In genomic region chr7:49999321-49999720, GRCm38 (mm10) we compare ENCODE assay signal across 25 mouse cellular contexts. TPM values are rescaled to one million over a fixed set of nuclear protein-coding genes. Genes with fewer than 3 reads are reported as not detected.
DNase-seq lines count a peak whose midpoint lies in the region; ATAC-seq and TF ChIP-seq lines count a peak whose summit lies in the region.
"Had no signal": no experiment of that assay in that cellular context is flagged by ENCODE, and none has a peak within 500 bp of the region (broad histone marks: within the 10 kb centered on the region; RNA-seq: fewer than 3 reads in every experiment).

No protein-coding gene starts in this region.

- no peak for TF ChIP-seq CTCF in forebrain, postnatal 0 days (IDR thresholded peaks at IDR 0.05; ENCODE audit: low read depth)
- no peak for TF ChIP-seq CTCF in midbrain, postnatal 0 days (IDR thresholded peaks at IDR 0.05)

- H3K27ac ChIP-seq in forebrain, embryonic 14.5 days (ENCODE audit: low read depth, low read length), result no peak overlapping the region
- H3K27ac ChIP-seq in forebrain, embryonic 13.5 days, result no peak overlapping the region
- H3K27ac ChIP-seq in forebrain, postnatal 0 days (ENCODE audit: low read depth, low read length), result no peak overlapping the region
- H3K27ac ChIP-seq in forebrain, embryonic 10.5 days, result no peak overlapping the region
- no peak overlapping the region for H3K27ac ChIP-seq in midbrain, postnatal 0 days (ENCODE audit: low read depth, low read length)
- no peak overlapping the region for H3K27ac ChIP-seq in midbrain, embryonic 13.5 days
- H3K27ac ChIP-seq: embryonic facial prominence, embryonic 10.5 days; embryonic facial prominence, embryonic 13.5 days; gastrocnemius, adult 2 months; heart, embryonic 13.5 days; hindbrain, embryonic 15.5 days; intestine, embryonic 15.5 days had no signal

- DNase-seq in forebrain, embryonic 14.5 days (ENCODE audit: low spot score), result peak; percentile 70
- peak; percentile 50 for DNase-seq in forebrain, postnatal 0 days
- no peak for DNase-seq in forebrain, embryonic 10.5 days (ENCODE audit: extremely low spot score, low spot score)
- DNase-seq in midbrain, postnatal 0 days (ENCODE audit: low spot score), result peak; percentile 26
- DNase-seq: adrenal gland, postnatal 10 days; adrenal gland, postnatal 36 days; cerebellum, adult 11-12 months; cerebellum, adult 8-10 months; cerebellum, postnatal 36 days; embryo, embryonic 11 days; gastrocnemius, adult 2 months; gastrocnemius, postnatal 14 days; heart, adult 18-20 months; heart, postnatal 14 days; heart, postnatal 4 days; kidney, adult 11 months; kidney, adult 8-10 months had no signal

- ATAC-seq in forebrain, embryonic 14.5 days, result peak; percentile 2; the same call in 1 of the 2 replicates
- ATAC-seq in forebrain, embryonic 13.5 days, result no peak
- no peak for ATAC-seq in forebrain, postnatal 0 days
- no peak for ATAC-seq in midbrain, postnatal 0 days (ENCODE audit: low FRiP score)
- no peak for ATAC-seq in midbrain, embryonic 13.5 days
- ATAC-seq: intestine, embryonic 15.5 days had no signal

- no peaks in the 10 kb centered on the region for H3K36me3 ChIP-seq in forebrain, embryonic 14.5 days (ENCODE audit: control insufficient read depth, insufficient read depth, low read length)
- no peaks in the 10 kb centered on the region for H3K36me3 ChIP-seq in forebrain, embryonic 13.5 days (ENCODE audit: poor library complexity, severe bottlenecking)
- no peaks in the 10 kb centered on the region for H3K36me3 ChIP-seq in forebrain, postnatal 0 days (ENCODE audit: insufficient read depth)
- no peaks in the 10 kb centered on the region for H3K36me3 ChIP-seq in forebrain, embryonic 10.5 days (replicated peaks)
- H3K36me3 ChIP-seq in midbrain, postnatal 0 days (ENCODE audit: insufficient read depth, low read length), result no peaks in the 10 kb centered on the region
- no peaks in the 10 kb centered on the region for H3K36me3 ChIP-seq in midbrain, embryonic 13.5 days
- H3K36me3 ChIP-seq: embryonic facial prominence, embryonic 10.5 days; embryonic facial prominence, embryonic 13.5 days; heart, embryonic 13.5 days; hindbrain, embryonic 15.5 days; intestine, embryonic 15.5 days had no signal

- no peak overlapping the region for H3K9ac ChIP-seq in forebrain, embryonic 14.5 days (ENCODE audit: low read length)
- H3K9ac ChIP-seq in forebrain, embryonic 13.5 days, result no peak overlapping the region
- H3K9ac ChIP-seq in forebrain, postnatal 0 days, result no peak overlapping the region
- H3K9ac ChIP-seq in midbrain, postnatal 0 days (replicated peaks; ENCODE audit: low read length, poor library complexity, severe bottlenecking), result no peak overlapping the region
- H3K9ac ChIP-seq in midbrain, embryonic 13.5 days (replicated peaks), result no peak overlapping the region
- H3K9ac ChIP-seq: embryonic facial prominence, embryonic 13.5 days; heart, embryonic 13.5 days; hindbrain, embryonic 15.5 days; intestine, embryonic 15.5 days had no signal

- 68% methylated on average over 4 of the region's 4 CpGs for WGBS in forebrain, embryonic 14.5 days
- WGBS in forebrain, embryonic 13.5 days, result 78% methylated on average over 4 of the region's 4 CpGs
- 56% methylated on average over 4 of the region's 4 CpGs for WGBS in forebrain, postnatal 0 days
- WGBS in forebrain, embryonic 10.5 days, result 83% methylated on average over 4 of the region's 4 CpGs
- 77% methylated on average over 4 of the region's 4 CpGs for WGBS in midbrain, postnatal 0 days
- 88% methylated on average over 4 of the region's 4 CpGs for WGBS in midbrain, embryonic 13.5 days

- H3K27me3 ChIP-seq in forebrain, embryonic 14.5 days (replicated peaks; ENCODE audit: control insufficient read depth, insufficient read depth, low read length), result no peaks in the 10 kb centered on the region
- no peaks in the 10 kb centered on the region for H3K27me3 ChIP-seq in forebrain, embryonic 13.5 days
- H3K27me3 ChIP-seq in forebrain, postnatal 0 days (ENCODE audit: insufficient read depth, low read length), result no peaks in the 10 kb centered on the region
- no peaks in the 10 kb centered on the region for H3K27me3 ChIP-seq in forebrain, embryonic 10.5 days (ENCODE audit: poor library complexity, severe bottlenecking)
- H3K27me3 ChIP-seq in midbrain, postnatal 0 days (ENCODE audit: insufficient read depth, low read length), result no peaks in the 10 kb centered on the region
- no peaks in the 10 kb centered on the region for H3K27me3 ChIP-seq in midbrain, embryonic 13.5 days
- H3K27me3 ChIP-seq: embryonic facial prominence, embryonic 13.5 days; heart, embryonic 13.5 days; hindbrain, embryonic 15.5 days; intestine, embryonic 15.5 days had no signal

- no peak overlapping the region for H3K4me3 ChIP-seq in forebrain, embryonic 14.5 days (ENCODE audit: low read depth, low read length)
- no peak overlapping the region for H3K4me3 ChIP-seq in forebrain, embryonic 13.5 days
- H3K4me3 ChIP-seq in forebrain, postnatal 0 days (ENCODE audit: low read depth, low read length), result no peak overlapping the region
- no peak overlapping the region for H3K4me3 ChIP-seq in forebrain, embryonic 10.5 days
- no peak overlapping the region for H3K4me3 ChIP-seq in midbrain, postnatal 0 days (ENCODE audit: low read depth, low read length)
- H3K4me3 ChIP-seq in midbrain, embryonic 13.5 days (replicated peaks), result no peak overlapping the region
- H3K4me3 ChIP-seq: embryonic facial prominence, embryonic 10.5 days; embryonic facial prominence, embryonic 13.5 days; erythroblast, embryonic 14.5 days; gastrocnemius, adult 2 months; heart, embryonic 13.5 days; hindbrain, embryonic 15.5 days; intestine, embryonic 15.5 days had no signal

- no peaks in the 10 kb centered on the region for H3K9me3 ChIP-seq in forebrain, embryonic 14.5 days (replicated peaks; ENCODE audit: control insufficient read depth, low read length)
- H3K9me3 ChIP-seq in forebrain, embryonic 13.5 days (replicated peaks), result no peaks in the 10 kb centered on the region
- no peaks in the 10 kb centered on the region for H3K9me3 ChIP-seq in forebrain, postnatal 0 days (ENCODE audit: low read length)
- H3K9me3 ChIP-seq in forebrain, embryonic 10.5 days, result no peaks in the 10 kb centered on the region
- no peaks in the 10 kb centered on the region for H3K9me3 ChIP-seq in midbrain, postnatal 0 days (ENCODE audit: low read length)
- no peaks in the 10 kb centered on the region for H3K9me3 ChIP-seq in midbrain, embryonic 13.5 days
- H3K9me3 ChIP-seq: embryonic facial prominence, embryonic 10.5 days; embryonic facial prominence, embryonic 13.5 days; heart, embryonic 13.5 days; hindbrain, embryonic 15.5 days; intestine, embryonic 15.5 days had no signal

- H3K4me2 ChIP-seq in forebrain, embryonic 14.5 days (ENCODE audit: low read length), result no peak overlapping the region
- no peak overlapping the region for H3K4me2 ChIP-seq in forebrain, embryonic 13.5 days
- H3K4me2 ChIP-seq in forebrain, postnatal 0 days (ENCODE audit: low read depth), result no peak overlapping the region
- H3K4me2 ChIP-seq in midbrain, postnatal 0 days (ENCODE audit: low read depth, low read length, poor library complexity, severe bottlenecking), result no peak overlapping the region
- H3K4me2 ChIP-seq in midbrain, embryonic 13.5 days (replicated peaks), result no peak overlapping the region
- H3K4me2 ChIP-seq: embryonic facial prominence, embryonic 13.5 days; heart, embryonic 13.5 days; hindbrain, embryonic 15.5 days; intestine, embryonic 15.5 days had no signal

- no peaks in the 10 kb centered on the region for H3K4me1 ChIP-seq in forebrain, embryonic 14.5 days (ENCODE audit: control insufficient read depth, insufficient read depth, low read length)
- no peaks in the 10 kb centered on the region for H3K4me1 ChIP-seq in forebrain, embryonic 13.5 days
- H3K4me1 ChIP-seq in forebrain, postnatal 0 days (ENCODE audit: insufficient read depth), result no peaks in the 10 kb centered on the region
- no peaks in the 10 kb centered on the region for H3K4me1 ChIP-seq in forebrain, embryonic 10.5 days
- H3K4me1 ChIP-seq in midbrain, postnatal 0 days (ENCODE audit: insufficient read depth, low read length), result no peaks in the 10 kb centered on the region
- no peaks in the 10 kb centered on the region for H3K4me1 ChIP-seq in midbrain, embryonic 13.5 days (replicated peaks)
- H3K4me1 ChIP-seq: embryonic facial prominence, embryonic 10.5 days; embryonic facial prominence, embryonic 13.5 days; heart, embryonic 13.5 days; hindbrain, embryonic 15.5 days; intestine, embryonic 15.5 days had no signal

RNA-seq across cellular contexts. Expression of gene Nell1, which starts 24.7 kb away (rescaled TPM):
- 9.7 and 10.7 TPM in 2 replicates for polyA plus RNA-seq in forebrain, embryonic 14.5 days (2014; fragmentation: Nextera tagmentation; extraction: Ambion mirVana)
- 2.9 and 4.2 TPM in 2 replicates for polyA plus RNA-seq in forebrain, embryonic 13.5 days (2015; fragmentation: Nextera tagmentation; extraction: Ambion mirVana)
- total RNA-seq in forebrain, postnatal 0 days (2014; rRNA removed), result 41.7 and 56.3 TPM in 2 replicates
- polyA plus RNA-seq in forebrain, postnatal 0 days (2015; fragmentation: Nextera tagmentation; extraction: Ambion mirVana), result 20.5 and 32.6 TPM in 2 replicates
- polyA plus RNA-seq in forebrain, embryonic 10.5 days (2016; fragmentation: Nextera tagmentation; extraction: Ambion mirVana), result 0.11 and 0.35 TPM in 2 replicates
- 68.7 and 100 TPM in 2 replicates for total RNA-seq in midbrain, postnatal 0 days (2014; rRNA removed)
- polyA plus RNA-seq in midbrain, postnatal 0 days (2015; fragmentation: Nextera tagmentation; extraction: Ambion mirVana), result 55.3 and 56.9 TPM in 2 replicates
- 7.1 and 7.9 TPM in 2 replicates for polyA plus RNA-seq in midbrain, embryonic 13.5 days (2015; fragmentation: Nextera tagmentation; extraction: Ambion mirVana)
- total RNA-seq: heart, adult 18-20 months; heart, postnatal 14 days had no signal
- polyA plus RNA-seq: erythroblast, embryonic 14.5 days had no signal
